Mouse (Mus musculus) embryo, embryonic 9.5 days (tissue): Measurements from ENCODE around the gene Smarcc1.
"Not testable (repeated sequence)": the region's sequence is repeated elsewhere in the genome, so short reads cannot be mapped to it uniquely, and the experiment has no call there.

Source experiments
- DNase-seq: peaks from one replicate; pipeline ENCODE4 v3.0.0-alpha.2; 2017; ENCODE audit errors: extremely low spot score

Gene Smarcc1

GRCm38 (mm10) chr9:110131525-110132197 is 14.2 kb downstream of the Smarcc1 start:
- peak; percentile 99 for DNase-seq

- DNase-seq, result no peak
Measured at GRCm38 (mm10) chr9:110132201-110132605, 14.7 kb downstream of the Smarcc1 start.

- DNase-seq, result no peak
Measured at GRCm38 (mm10) chr9:110132921-110133320, 15.4 kb downstream of the Smarcc1 start.

GRCm38 (mm10) chr9:110134176-110134575 is 16.7 kb downstream of the Smarcc1 start:
- no peak for DNase-seq

GRCm38 (mm10) chr9:110139119-110139518 is 21.6 kb downstream of the Smarcc1 start:
- no peak for DNase-seq

- DNase-seq, result no peak
Measured at GRCm38 (mm10) chr9:110142097-110142496, 24.6 kb downstream of the Smarcc1 start.

GRCm38 (mm10) chr9:110148598-110148997 is 31.1 kb downstream of the Smarcc1 start:
- no peak for DNase-seq

- DNase-seq, result no peak
Measured at GRCm38 (mm10) chr9:110159036-110159435, 41.5 kb downstream of the Smarcc1 start.

- DNase-seq, result not testable (repeated sequence)
Measured at GRCm38 (mm10) chr9:110160486-110160885, 43.0 kb downstream of the Smarcc1 start.

GRCm38 (mm10) chr9:110162441-110162840 is 44.9 kb downstream of the Smarcc1 start:
- DNase-seq, result no peak

- DNase-seq, result no peak
Measured at GRCm38 (mm10) chr9:110163071-110163470, 45.6 kb downstream of the Smarcc1 start.

- no peak for DNase-seq
Measured at GRCm38 (mm10) chr9:110170858-110171257, 53.4 kb downstream of the Smarcc1 start.

GRCm38 (mm10) chr9:110199870-110200269 is 82.4 kb downstream of the Smarcc1 start:
- DNase-seq, result no peak

- peak; percentile 51 for DNase-seq
Measured at GRCm38 (mm10) chr9:110205526-110206404, 88.3 kb downstream of the Smarcc1 start.

GRCm38 (mm10) chr9:110206437-110206836 is 88.9 kb downstream of the Smarcc1 start:
- no peak for DNase-seq

GRCm38 (mm10) chr9:110208265-110208664 is 90.8 kb downstream of the Smarcc1 start:
- DNase-seq, result no peak

- no peak for DNase-seq
Measured at GRCm38 (mm10) chr9:110208967-110209366, 91.5 kb downstream of the Smarcc1 start.

- no peak for DNase-seq
Measured at GRCm38 (mm10) chr9:110224273-110224672, 106.8 kb downstream of the Smarcc1 start.

GRCm38 (mm10) chr9:110226191-110226590 is 108.7 kb downstream of the Smarcc1 start:
- no peak for DNase-seq

GRCm38 (mm10) chr9:110228671-110229070 is 111.2 kb downstream of the Smarcc1 start:
- no peak for DNase-seq

- no peak for DNase-seq
Measured at GRCm38 (mm10) chr9:110229112-110229511, 111.6 kb downstream of the Smarcc1 start.

GRCm38 (mm10) chr9:110229566-110230248 is 112.2 kb downstream of the Smarcc1 start:
- DNase-seq, result no peak
